Mouse (Mus musculus) heart, embryonic 16.5 days (tissue): ENCODE results near the gene Gm43518. TPM values are rescaled to one million over a fixed set of nuclear protein-coding genes. Genes with fewer than 3 reads are reported as not detected.

Experiments
- ATAC-seq: fragments of 200-750 bp; cut with Nextera tagmentation; replicated peaks from 2 replicates; pipeline ENCODE4 v1.8.0; 2017; ENCODE audit warnings: moderate number of reproducible peaks; ENCODE audit not compliant: insufficient read depth, low FRiP score; ENCODE audit errors: extremely low read depth
- H3K27ac ChIP-seq: fragments of 300-500 bp; sonication (generic); 2 replicates; pipeline ENCODE4 v1.5.1; 2014; ENCODE audit warnings: mild to moderate bottlenecking, low read length, control low read depth, moderate library complexity
- H3K27me3 ChIP-seq: fragments of 300-500 bp; sonication (generic); 2 replicates; pipeline ENCODE4 v1.6.1; 2014; ENCODE audit warnings: low read length, mixed read lengths; ENCODE audit not compliant: control insufficient read depth, insufficient read depth
- H3K36me3 ChIP-seq: fragments of 300-500 bp; sonication (generic); 2 replicates; pipeline ENCODE4 v1.6.1; 2014; ENCODE audit not compliant: control insufficient read depth, insufficient read depth
- H3K4me1 ChIP-seq: fragments of 300-500 bp; sonication (generic); 2 replicates; pipeline ENCODE4 v1.6.1; 2014; ENCODE audit warnings: low read length, mixed read lengths; ENCODE audit not compliant: control insufficient read depth, insufficient read depth
- H3K4me2 ChIP-seq: fragments of 300-500 bp; sonication (generic); 2 replicates; pipeline ENCODE4 v1.6.1; 2014; ENCODE audit warnings: low read depth, mild to moderate bottlenecking, control low read depth, low read length
- H3K4me3 ChIP-seq: fragments of 300-500 bp; sonication (generic); 2 replicates; pipeline ENCODE4 v1.5.1; 2014; ENCODE audit warnings: mild to moderate bottlenecking, control low read depth, low read length
- H3K9ac ChIP-seq: fragments of 300-500 bp; sonication (generic); 2 replicates; pipeline ENCODE4 v1.6.1; 2014; ENCODE audit warnings: low read length, control low read depth
- H3K9me3 ChIP-seq: fragments of 300-500 bp; sonication (generic); replicated peaks from 2 replicates; pipeline ENCODE4 v1.6.1; 2016; ENCODE audit warnings: low read length; ENCODE audit not compliant: control insufficient read depth
- WGBS: fragments of 180-500 bp; shearing (Covaris S2); extraction: QIAGEN DNeasy Blood & Tissue Kit; methylation state at CpG from one replicate; pipeline ENCODE4 v1.1.7; 2014; 5-methylcytosine and 5-hydroxymethylcytosine counted together
- polyA plus RNA-seq: library from polyadenylated mRNA; unstranded; fragments of >200 nt; fragmentation: Nextera tagmentation; extraction: Ambion mirVana; gene quantifications from 2 replicates; pipeline ENCODE4 v1.2.1, GENCODE M21; 2015

Gene Gm43518
- 1.8 and 2.9 TPM in 2 replicates for polyA plus RNA-seq

DNA sequence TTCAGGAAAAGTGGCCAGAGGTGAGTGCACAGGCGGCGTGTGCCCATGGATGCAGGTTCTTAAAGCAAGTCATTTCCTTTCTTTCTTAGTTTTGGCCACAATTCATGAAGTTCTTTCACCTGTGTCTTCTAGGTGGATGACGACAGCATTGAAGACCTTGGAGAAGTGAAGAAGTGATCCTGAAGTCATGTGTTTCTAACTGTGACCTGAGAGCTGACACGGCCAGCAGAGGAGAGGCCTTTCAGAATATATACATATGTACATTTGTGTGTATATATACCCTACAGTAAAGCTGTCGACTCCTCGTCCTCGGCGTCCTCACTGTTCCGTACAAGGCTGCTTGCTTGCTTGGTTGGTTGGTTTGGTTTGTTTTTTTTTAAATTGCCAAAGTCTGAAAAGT is at the start of gene Gm43518:
Gene Gm43518, plus strand, starts transcription at position 301 of the 400 bp plus-strand sequence.
- no peak within 1 kb of the TSS for H3K4me2 ChIP-seq
- no peak within 1 kb of the TSS for H3K9ac ChIP-seq
- 91% methylated on average over 9 of the region's 9 CpGs for WGBS
- H3K4me3 ChIP-seq: no peak within 1 kb of the TSS
- no peak for ATAC-seq
- H3K4me1 ChIP-seq: no peaks in the 10 kb centered on the region; the same call in 1 of the 2 replicates
- H3K9me3 ChIP-seq: no peaks in the 10 kb centered on the region
- H3K27me3 ChIP-seq: no peaks in the 10 kb centered on the region
- no peak within 1 kb of the TSS for H3K27ac ChIP-seq
- peaks cover 53% of the 10 kb centered on the region for H3K36me3 ChIP-seq

DNA sequence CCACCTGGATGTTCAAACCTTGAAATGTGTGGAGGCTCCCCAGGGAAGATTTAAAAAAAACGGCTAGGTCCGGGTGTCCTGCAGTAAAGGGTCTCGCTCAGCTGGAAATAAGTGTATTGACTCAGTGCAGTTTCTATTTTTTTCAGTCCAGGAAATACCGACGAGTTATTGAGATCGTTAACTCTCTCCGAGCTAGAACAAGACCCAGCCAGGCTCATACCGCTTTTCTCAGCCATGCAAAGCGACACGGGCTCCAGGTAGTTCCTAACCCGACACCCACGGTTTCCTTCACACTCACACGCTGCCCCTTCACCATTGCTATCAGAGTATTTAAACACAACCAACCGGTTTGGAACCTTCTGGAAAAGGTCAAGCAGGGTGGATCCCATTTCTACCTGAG is 49.2 kb upstream of the Gm43518 start:
- Histone ChIP-seq H3K9ac (no peak overlapping the region), H3K27ac (no peak overlapping the region), H3K4me1 (peaks cover 2% of the 10 kb centered on the region; the same call in 1 of the 2 replicates), H3K4me3 (no peak overlapping the region), H3K27me3 (no peaks in the 10 kb centered on the region), H3K4me2 (peak overlapping the region; percentile 37; the same call in 1 of the 2 replicates), H3K36me3 (no peaks in the 10 kb centered on the region), H3K9me3 (no peaks in the 10 kb centered on the region)
- ATAC-seq: no peak
- WGBS: 56% methylated on average over 14 of the region's 14 CpGs

DNA sequence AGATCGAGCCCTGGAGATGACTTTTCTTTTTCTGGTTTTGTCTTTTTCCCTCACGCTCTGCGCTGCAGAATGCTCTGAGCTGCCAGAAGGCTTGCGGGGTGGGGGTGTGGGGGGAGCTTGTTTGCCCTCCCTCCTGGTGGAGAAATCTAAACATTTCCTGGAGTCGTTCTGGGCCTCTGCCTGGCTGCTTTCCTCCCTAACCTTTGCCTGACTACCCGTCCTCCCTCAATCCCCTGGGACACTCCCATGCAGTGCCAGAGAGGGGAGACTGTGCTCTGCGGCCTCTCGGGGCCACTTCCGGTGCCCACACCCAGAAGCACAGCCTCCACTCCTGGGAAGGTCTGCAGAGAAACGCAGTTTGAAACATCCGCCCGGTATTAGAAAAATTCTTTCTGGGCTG is 47.3 kb upstream of the Gm43518 start, which contains the start of gene Hcar1:
Gene Hcar1, minus strand, starts transcription at position 93 of the 400 bp plus-strand sequence.
- 42% methylated on average over 12 of the region's 12 CpGs for WGBS
- Histone ChIP-seq H3K4me3 (no peak within 1 kb of the TSS), H3K36me3 (no peaks in the 10 kb centered on the region), H3K4me2 (peak within 1 kb of the TSS; percentile 29; the same call in 1 of the 2 replicates), H3K27me3 (no peaks in the 10 kb centered on the region), H3K9ac (peak within 1 kb of the TSS; percentile 16; the same call in 1 of the 2 replicates), H3K9me3 (no peaks in the 10 kb centered on the region), H3K27ac (no peak within 1 kb of the TSS), H3K4me1 (peaks cover 2% of the 10 kb centered on the region; the same call in 1 of the 2 replicates)
- ATAC-seq: no peak

DNA sequence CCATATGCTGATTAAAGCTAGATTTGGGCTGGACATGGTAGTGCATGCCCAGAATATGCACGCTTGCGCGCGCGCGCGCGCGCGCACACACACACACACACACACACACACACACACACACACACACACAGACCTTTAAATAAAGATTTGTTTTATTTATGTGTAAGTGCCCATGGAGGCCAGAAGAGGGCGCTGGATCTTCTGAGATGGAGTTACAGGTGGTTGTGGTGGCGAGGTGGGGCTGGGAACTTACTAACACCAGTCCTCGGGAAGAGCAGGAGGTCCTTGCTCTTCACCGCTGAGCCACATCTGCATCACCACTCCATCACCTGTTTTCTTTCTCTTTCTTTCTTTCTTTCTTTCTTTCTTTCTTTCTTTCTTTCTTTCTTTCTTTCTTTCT is 46.4 kb upstream of the Gm43518 start:
- Histone ChIP-seq H3K36me3 (no peaks in the 10 kb centered on the region), H3K4me1 (peaks cover 2% of the 10 kb centered on the region; the same call in 1 of the 2 replicates), H3K27me3 (no peaks in the 10 kb centered on the region), H3K27ac (no peak overlapping the region), H3K4me2 (no peak overlapping the region), H3K4me3 (no peak overlapping the region), H3K9ac (no peak overlapping the region), H3K9me3 (no peaks in the 10 kb centered on the region)
- ATAC-seq: no peak
- 82% methylated on average over 14 of the region's 14 CpGs for WGBS

DNA sequence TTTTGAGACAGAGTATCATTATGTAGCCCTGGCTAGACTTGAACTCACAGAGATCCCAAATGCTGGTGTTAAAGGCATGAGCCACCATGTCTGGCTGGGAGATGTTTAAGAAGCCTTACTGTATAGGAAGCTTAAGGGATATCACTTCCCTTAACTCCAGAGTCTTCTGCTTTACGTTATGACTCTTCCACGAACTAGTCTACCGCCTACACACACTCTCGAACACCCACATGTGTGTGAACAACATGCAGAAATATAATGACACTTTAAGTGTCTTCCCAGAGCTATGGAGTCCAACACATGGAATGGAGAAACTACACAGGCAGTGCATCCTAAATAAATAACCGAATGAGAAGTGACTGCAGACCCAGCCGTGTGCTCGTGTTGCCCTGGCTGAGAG is 43.3 kb upstream of the Gm43518 start:
- Histone ChIP-seq H3K27me3 (no peaks in the 10 kb centered on the region), H3K36me3 (no peaks in the 10 kb centered on the region), H3K4me3 (no peak overlapping the region), H3K27ac (no peak overlapping the region), H3K4me1 (peaks cover 2% of the 10 kb centered on the region; the same call in 1 of the 2 replicates), H3K4me2 (no peak overlapping the region), H3K9me3 (no peaks in the 10 kb centered on the region), H3K9ac (no peak overlapping the region)
- WGBS: 69% methylated on average over 7 of the region's 7 CpGs
- no peak for ATAC-seq

DNA sequence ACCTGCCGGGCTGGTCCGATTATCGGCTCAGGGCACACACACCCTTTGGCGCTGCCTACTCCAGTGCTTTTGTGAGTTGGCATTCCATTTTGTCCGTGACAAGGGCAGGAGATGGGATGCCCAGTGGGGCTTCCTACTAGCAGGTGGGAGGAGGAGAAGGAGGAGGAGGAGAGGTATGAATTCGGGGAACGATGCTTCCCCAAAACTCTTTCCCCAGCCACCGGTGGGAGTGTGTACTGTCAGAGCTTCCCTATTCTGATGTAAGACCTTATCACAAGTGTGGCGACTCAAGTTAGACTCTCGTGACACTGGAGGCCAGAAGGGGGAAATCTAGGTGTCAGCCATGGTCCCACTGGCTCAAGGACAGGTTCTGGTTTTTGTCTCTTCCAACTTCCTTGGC is 42.9 kb upstream of the Gm43518 start:
- no peak for ATAC-seq
- Histone ChIP-seq H3K4me1 (peaks cover 2% of the 10 kb centered on the region; the same call in 1 of the 2 replicates), H3K36me3 (no peaks in the 10 kb centered on the region), H3K4me3 (no peak overlapping the region), H3K9ac (no peak overlapping the region), H3K27me3 (no peaks in the 10 kb centered on the region), H3K9me3 (no peaks in the 10 kb centered on the region), H3K4me2 (no peak overlapping the region), H3K27ac (no peak overlapping the region)
- 60% methylated on average over 10 of the region's 10 CpGs for WGBS

DNA sequence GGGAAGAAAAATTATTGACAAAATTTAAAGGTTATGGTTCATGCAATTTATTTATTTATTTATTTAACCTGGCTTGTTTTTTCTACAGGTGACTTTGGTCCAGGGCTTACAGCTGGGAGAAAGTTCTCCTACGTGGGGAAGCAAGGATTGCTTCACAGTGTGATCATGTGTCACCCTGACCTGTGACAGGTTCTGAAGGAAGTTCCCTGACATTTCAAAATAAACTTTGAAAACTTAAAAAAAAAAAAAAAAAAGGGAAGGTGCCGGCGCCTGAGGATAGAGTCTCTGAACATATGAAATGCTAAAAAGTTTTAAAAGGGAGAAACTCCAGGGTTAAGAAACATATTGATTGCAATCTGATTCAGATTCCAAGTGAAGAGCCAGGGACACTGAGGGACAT is 40.9 kb upstream of the Gm43518 start:
- Histone ChIP-seq H3K4me3 (no peak overlapping the region), H3K9me3 (no peaks in the 10 kb centered on the region), H3K27me3 (no peaks in the 10 kb centered on the region), H3K4me1 (no peaks in the 10 kb centered on the region), H3K4me2 (no peak overlapping the region), H3K9ac (no peak overlapping the region), H3K36me3 (no peaks in the 10 kb centered on the region), H3K27ac (no peak overlapping the region)
- no peak for ATAC-seq
- WGBS: 64% methylated on average over 3 of the region's 3 CpGs

DNA sequence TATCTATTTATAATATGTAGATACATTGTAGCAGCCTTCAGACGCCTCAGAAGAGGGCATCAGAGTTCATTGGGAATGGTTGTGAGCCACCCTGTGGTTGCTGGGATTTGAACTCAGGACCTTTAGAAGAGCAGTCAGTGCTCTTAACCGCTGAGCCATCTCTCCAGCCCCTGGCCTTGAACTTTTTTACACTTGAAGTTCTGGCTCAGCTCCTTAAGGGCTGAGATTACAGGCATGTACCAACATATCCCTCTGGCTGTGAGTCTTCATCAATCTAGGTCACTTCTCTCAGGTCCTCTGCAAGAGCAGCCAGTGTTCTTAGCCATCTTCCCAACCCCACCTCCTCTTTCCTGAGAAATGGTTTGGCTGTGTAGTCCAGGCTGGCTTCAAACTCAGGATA is 36.9 kb upstream of the Gm43518 start:
- Histone ChIP-seq H3K4me2 (no peak overlapping the region), H3K27me3 (no peaks in the 10 kb centered on the region), H3K36me3 (no peaks in the 10 kb centered on the region), H3K4me3 (no peak overlapping the region), H3K9me3 (no peaks in the 10 kb centered on the region), H3K4me1 (no peaks in the 10 kb centered on the region), H3K27ac (no peak overlapping the region), H3K9ac (no peak overlapping the region)
- WGBS: 74% methylated on average over 2 of the region's 2 CpGs
- no peak for ATAC-seq

DNA sequence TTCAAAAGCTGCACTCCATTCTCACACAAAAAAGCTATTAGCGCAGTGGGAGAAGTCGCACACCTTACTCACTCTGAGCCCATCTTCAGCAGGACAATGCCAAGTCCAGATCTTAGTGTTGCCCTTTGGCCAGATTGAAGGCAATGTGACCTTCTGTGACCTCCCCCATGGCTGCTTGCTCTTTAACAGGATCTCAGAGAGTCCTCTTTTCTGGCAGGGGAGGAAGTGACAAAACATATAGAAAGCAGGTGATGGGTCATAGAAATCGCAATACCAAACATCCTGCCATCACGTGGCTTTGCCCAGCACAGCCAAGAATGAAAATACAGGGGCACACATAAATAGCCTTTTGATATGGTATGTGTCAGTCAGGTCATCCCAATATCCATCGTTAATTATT is 36.2 kb upstream of the Gm43518 start:
- 76% methylated on average over 5 of the region's 5 CpGs for WGBS

More for the DNA sequence above, 36.2 kb upstream of the Gm43518 start:
- Histone ChIP-seq H3K27ac (no peak overlapping the region), H3K9me3 (no peaks in the 10 kb centered on the region), H3K4me3 (no peak overlapping the region), H3K36me3 (no peaks in the 10 kb centered on the region), H3K27me3 (no peaks in the 10 kb centered on the region), H3K4me1 (no peaks in the 10 kb centered on the region), H3K9ac (no peak overlapping the region), H3K4me2 (no peak overlapping the region)
- ATAC-seq: no peak
